Mouse (Mus musculus) left cerebral cortex, adult 9 months (tissue): Measurements from ENCODE around the gene Atp2a2.

Experiments used
- DNase-seq, 2 experiments: peaks; one replicate each; pipeline ENCODE4 v3.0.0; 2022; ENCODE audit warnings: low spot score in 2 of 2

The Atp2a2 gene

GRCm38 (mm10) chr5:122502077-122502941, at the start of gene Atp2a2:
Gene Atp2a2 (minus strand): TSS chr5:122502225.
- peak; percentile 81 to 88 for DNase-seq

- no peak for DNase-seq
These were observed 48.4 kb upstream of the Atp2a2 start for GRCm38 (mm10) chr5:122550460-122550859.

DNA sequence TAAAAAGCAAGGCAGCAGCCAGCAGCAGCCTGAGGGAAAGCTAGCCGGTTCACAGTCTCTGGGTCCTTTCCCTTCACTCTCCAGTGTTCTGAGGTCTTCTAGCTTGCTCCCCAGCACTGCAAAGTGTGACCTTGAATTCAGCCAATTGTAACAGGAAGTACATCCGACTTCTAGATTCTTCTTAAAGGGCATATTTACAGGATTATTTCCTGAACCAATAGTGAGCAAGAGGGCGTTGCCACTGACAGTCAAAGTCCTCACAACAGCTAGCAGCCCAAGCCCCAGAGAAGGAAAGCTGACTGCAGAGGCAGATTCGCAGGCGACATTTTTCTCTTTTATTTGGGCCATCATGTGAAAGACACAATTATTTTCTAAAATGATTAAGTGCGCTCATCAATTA, 46.6 kb upstream of the Atp2a2 start:
- no peak for DNase-seq

- no peak for DNase-seq
These were observed 45.8 kb upstream of the Atp2a2 start for GRCm38 (mm10) chr5:122547810-122548209.

- peak in 1 of 2 experiments; percentile 59 for DNase-seq
These were observed 45.3 kb upstream of the Atp2a2 start for GRCm38 (mm10) chr5:122547251-122547714.

- no peak for DNase-seq
These were observed 41.4 kb upstream of the Atp2a2 start for GRCm38 (mm10) chr5:122543392-122543791.

DNA sequence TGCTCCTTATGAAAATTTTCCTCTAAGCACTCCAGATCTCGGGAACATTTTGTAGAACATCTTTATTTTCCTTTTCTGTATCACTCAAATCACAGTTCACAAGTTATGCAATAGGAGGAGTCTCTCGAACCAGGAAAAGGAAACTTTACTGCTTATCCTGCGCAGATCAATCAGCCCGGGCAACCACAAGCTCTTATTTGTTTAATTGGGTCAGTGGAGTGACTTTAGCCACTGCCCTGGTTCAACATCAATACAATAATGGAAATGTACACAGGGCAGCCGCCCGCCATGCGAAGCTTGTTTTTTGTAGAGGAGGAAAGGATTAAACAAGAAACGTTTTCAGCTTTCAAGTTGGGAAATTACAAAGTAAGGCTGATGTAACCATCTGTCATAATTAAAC, 39.8 kb upstream of the Atp2a2 start:
- DNase-seq = no peak

DNA sequence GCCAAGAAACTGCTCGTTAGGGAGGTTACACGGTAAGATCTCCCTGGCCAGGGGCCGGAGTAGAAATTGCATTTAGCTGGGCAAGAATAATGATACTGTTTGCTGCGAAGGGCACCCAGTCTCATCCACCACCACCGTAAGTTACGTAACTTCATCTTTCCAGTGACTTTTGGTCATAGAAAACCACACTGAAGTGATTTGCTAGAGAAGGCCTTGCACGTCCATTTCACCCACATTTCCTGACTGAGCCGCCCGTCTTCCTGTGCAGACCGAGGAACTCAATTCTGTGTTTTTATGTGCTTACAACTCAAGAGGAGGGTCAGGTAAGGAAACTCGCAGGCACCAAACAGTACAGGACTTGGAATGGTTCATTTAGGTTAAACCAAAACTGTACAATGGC, 36.1 kb upstream of the Atp2a2 start:
- DNase-seq = no peak

DNA sequence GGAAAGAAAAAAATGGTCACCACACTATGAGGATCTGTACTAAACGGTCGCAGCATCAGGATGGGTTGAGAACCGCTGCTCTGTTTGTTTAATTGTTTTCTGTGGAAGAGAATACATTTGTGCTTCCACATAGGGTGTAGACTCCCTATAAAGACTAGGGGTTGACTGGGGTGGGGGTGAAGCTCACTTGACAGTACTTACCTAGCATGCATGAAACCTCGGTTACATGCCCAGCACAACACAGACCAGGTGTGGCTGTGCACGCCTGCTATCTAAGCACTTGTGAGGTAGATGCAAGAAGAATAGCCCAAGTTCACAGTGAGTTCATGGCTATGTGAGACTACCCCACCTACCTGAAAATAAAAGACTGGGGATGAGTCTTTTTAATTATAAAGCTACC, 35.6 kb upstream of the Atp2a2 start:
- no peak for DNase-seq

DNA sequence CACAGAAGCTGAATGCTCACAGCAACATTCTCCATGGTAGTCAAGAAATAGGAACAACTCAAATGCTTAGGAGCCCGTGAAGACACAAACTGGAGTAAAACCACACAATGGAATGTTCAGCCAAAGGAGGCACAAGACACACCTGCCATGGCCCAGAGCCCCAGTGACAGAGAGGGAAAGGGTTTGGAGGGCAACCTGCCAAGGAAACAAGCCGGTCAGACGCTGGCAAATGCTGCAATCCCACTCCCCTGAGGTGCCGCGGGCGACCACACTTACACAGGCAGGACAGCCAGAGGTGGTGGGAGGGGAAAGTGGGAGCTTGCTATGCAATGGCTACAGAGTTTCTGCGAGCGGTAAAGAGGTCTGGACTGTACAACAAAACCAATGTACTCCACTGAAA, 31.9 kb upstream of the Atp2a2 start:
- DNase-seq = no peak

- DNase-seq = no peak
These were observed 28.0 kb upstream of the Atp2a2 start for GRCm38 (mm10) chr5:122529913-122530604.

- peak in 1 of 2 experiments; percentile 64 for DNase-seq
These were observed 27.3 kb upstream of the Atp2a2 start for GRCm38 (mm10) chr5:122529316-122529715.

GRCm38 (mm10) chr5:122528591-122528990, 26.6 kb upstream of the Atp2a2 start:
- no peak for DNase-seq

GRCm38 (mm10) chr5:122527761-122528160, 25.7 kb upstream of the Atp2a2 start:
- DNase-seq = no peak

DNA sequence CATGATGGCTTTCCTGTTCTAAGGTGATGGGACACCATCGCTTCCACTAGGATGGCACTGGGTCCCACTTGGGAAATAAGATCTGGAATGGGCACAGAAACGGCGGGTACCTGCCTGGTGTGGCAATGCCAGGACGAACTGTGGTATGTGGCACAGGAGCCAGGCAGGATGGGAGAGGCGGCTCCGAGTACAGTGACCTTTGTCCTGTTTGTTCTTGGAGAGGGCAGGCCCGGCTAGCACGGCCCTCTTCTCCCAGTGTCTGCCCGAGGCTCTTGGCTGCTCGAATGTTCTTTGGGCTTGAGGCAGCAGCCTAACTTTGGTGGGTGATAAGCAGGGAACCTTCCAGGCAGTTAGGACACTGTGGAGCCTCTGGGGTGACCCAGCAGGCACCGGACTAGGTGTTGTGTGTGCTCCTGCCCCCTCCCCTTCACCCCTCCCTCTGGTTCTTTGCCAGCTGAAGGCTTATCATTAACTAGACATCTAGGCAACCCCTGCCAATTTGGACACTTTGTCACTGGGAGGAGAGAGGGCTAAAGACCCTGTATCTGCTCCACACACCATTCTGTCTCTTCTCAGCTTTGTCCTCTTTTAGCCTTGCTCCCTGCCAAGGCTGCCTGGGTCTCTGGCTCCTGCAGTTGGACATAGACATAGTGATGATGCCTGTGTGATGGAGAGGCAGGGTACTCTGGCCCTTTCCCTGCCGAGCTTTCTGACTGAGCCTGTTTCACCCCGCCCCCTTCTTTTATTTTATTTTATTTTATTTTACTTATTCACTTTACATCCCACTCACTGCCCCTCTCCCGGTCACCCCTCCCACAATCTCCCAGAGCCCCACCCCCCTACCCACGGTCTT, 25.1 kb upstream of the Atp2a2 start:
- DNase-seq = no peak

DNA sequence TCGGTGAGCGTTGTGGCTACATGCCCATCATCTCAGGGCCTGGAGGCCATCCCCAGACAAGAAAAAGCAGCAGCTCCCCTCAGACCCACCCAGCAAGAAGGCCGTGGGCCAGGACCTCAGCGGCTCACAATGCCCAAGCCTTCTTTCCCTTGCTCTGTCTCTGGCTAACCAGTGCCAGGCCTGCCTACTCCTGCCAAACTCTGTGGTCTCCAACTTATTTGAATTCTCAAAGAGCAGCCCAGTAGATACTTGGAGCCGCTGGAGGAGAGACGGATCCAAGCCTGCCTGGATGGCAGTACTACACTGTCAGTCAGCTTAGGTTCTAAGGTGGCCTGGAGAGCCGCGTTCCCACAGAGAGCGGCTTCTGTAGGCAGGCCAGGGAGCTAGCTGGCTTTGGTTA, 24.4 kb upstream of the Atp2a2 start:
- peak in 1 of 2 experiments; percentile 47 for DNase-seq

- DNase-seq = no peak
These were observed 23.4 kb upstream of the Atp2a2 start for GRCm38 (mm10) chr5:122525238-122525931.

DNA sequence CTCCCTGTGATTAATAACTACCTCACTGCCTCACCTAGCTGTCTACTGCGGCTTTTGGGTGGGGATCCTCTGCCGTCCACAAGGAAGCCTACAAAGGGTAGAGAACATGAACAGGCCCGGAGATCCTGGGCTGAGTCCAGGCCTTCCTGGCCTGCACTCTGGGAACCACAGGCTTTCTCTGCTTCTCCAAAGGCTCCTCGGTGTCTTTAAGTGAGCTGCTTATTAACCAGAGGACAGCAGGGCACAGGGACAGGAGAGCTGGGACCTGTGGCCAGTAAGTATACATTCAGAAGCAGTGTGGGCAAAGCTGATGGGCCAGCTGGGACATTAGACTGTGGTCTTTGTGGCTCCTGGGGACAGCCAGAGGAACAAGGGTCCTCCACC, 22.8 kb upstream of the Atp2a2 start:
- no peak for DNase-seq

DNA sequence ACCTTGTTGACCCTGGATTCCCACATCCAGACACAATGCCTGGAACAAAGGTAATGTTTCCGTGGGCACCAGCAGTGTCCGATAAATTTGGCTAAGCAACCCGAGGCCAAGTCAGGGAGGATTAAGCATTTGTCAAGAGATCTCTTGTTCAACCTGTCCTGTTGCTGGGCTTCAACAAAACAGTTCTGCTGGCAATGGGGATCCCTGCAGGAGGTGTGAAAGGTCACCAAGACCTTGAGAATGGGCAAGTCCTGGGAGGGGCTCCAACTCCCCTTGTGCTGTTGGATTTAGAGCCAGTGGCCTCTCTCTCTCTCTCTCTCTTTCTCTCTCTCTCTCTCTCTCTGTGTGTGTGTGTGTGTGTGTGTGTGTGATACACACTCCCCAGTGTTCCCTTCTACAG, 22.2 kb upstream of the Atp2a2 start:
- no peak for DNase-seq

GRCm38 (mm10) chr5:122521130-122521473, 19.1 kb upstream of the Atp2a2 start:
- no peak for DNase-seq
